Mouse (Mus musculus) MEL (cell line): ENCODE data around the gene Ptpn1.

Experiments
- CTCF ChIP-seq, 3 experiments: IDR thresholded peaks in 2 of 3; conservative IDR thresholded peaks in 1 of 3; 2 replicates each; pipeline ENCODE4 v1.5.1; 2011 to 2012; ENCODE audit warnings: low read length in 3 of 3, low read depth in 2 of 3, mild to moderate bottlenecking in 2 of 3, improper control_type of control experiment in 1 of 3, inconsistent platforms in 1 of 3, mixed read lengths in 1 of 3, moderate library complexity in 1 of 3; ENCODE audit not compliant: control insufficient read depth in 1 of 3, insufficient read depth in 1 of 3, poor library complexity in 1 of 3, severe bottlenecking in 1 of 3
- GATA1 ChIP-seq: IDR thresholded peaks from 2 replicates; pipeline ENCODE4 v1.6.1; 2011; ENCODE audit warnings: low read depth, low read length, improper control_type of control experiment
- NELFE ChIP-seq: IDR thresholded peaks from 2 replicates; pipeline ENCODE4 v1.6.1; 2011; ENCODE audit warnings: low read depth, low read length, improper control_type of control experiment
- POLR2A ChIP-seq, 2 experiments: IDR thresholded peaks; 2 replicates each; pipeline ENCODE4 v1.6.1; 2011 to 2012; ENCODE audit warnings: low read length in 2 of 2, mild to moderate bottlenecking in 2 of 2, control low read depth in 1 of 2, improper control_type of control experiment in 1 of 2, low read depth in 1 of 2, moderate library complexity in 1 of 2; ENCODE audit not compliant: control insufficient read depth in 1 of 2, insufficient read depth in 1 of 2, poor library complexity in 1 of 2

- TF ChIP-seq CTCF (IDR thresholded peaks at IDR 0.05 in 2 of 3, conservative IDR thresholded peaks at IDR 0.05 in 1 of 3; ENCODE audit: control insufficient read depth in 1 of 3, insufficient read depth in 1 of 3, low read depth in 2 of 3, low read length in 3 of 3, poor library complexity in 1 of 3, severe bottlenecking in 1 of 3), result peak in 1 of 3 experiments; percentile 16; a peak in 1 of 6 replicates
- no peak for TF ChIP-seq NELFE
- no peak for TF ChIP-seq POLR2A (IDR thresholded peaks at IDR 0.05; ENCODE audit: control insufficient read depth in 1 of 2, insufficient read depth in 1 of 2, low read depth in 1 of 2, low read length in 2 of 2, poor library complexity in 1 of 2)
- no peak for TF ChIP-seq GATA1
Measured at GRCm38 (mm10) chr2:167984946-167985345, 53.1 kb downstream of the Ptpn1 start.
